Mouse (Mus musculus): ENCODE results near the gene Flad1.

- TF ChIP-seq POLR2A (IDR thresholded peaks at IDR 0.05; ENCODE audit: low read depth, low read length) = no peak
- TF ChIP-seq CTCF (IDR thresholded peaks at IDR 0.05; ENCODE audit: borderline replicate concordance, insufficient read depth, low read length) = no peak
Measured at GRCm38 (mm10) chr3:89380711-89381110, 31.0 kb downstream of the Flad1 start.

Data from embryonic fibroblast, embryonic 13.5 days (primary cell).